Mouse (Mus musculus) embryonic facial prominence, embryonic 10.5 days (tissue): ENCODE results near the gene Rai1. TPM values are rescaled to one million over a fixed set of nuclear protein-coding genes. Genes with fewer than 3 reads are reported as not detected.

Experiments used
- DNase-seq: peaks from one replicate; pipeline ENCODE4 v3.0.0-alpha.2; 2017; ENCODE audit warnings: low spot score
- H3K27ac ChIP-seq: fragments of 300-500 bp; sonication (generic); replicated peaks from 2 replicates; pipeline ENCODE4 v1.5.1; 2016; ENCODE audit warnings: mild to moderate bottlenecking
- H3K27me3 ChIP-seq: fragments of 300-500 bp; sonication (generic); replicated peaks from 2 replicates; pipeline ENCODE4 v1.6.1; 2016; ENCODE audit warnings: low read depth, mild to moderate bottlenecking; ENCODE audit not compliant: poor library complexity, severe bottlenecking
- H3K36me3 ChIP-seq: fragments of 300-500 bp; sonication (generic); replicated peaks from 2 replicates; pipeline ENCODE4 v1.6.1; 2016; ENCODE audit warnings: mild to moderate bottlenecking, moderate library complexity
- H3K4me1 ChIP-seq: fragments of 300-500 bp; sonication (generic); 2 replicates; pipeline ENCODE4 v1.6.1; 2016
- H3K4me3 ChIP-seq: fragments of 300-500 bp; sonication (generic); 2 replicates; pipeline ENCODE4 v1.5.1; 2016; ENCODE audit warnings: mild to moderate bottlenecking, moderate library complexity
- H3K9me3 ChIP-seq: fragments of 300-500 bp; sonication (generic); 2 replicates; pipeline ENCODE4 v1.6.1; 2016; ENCODE audit warnings: mild to moderate bottlenecking
- WGBS: fragments of 180-500 bp; shearing (Covaris S2); methylation state at CpG from one replicate; pipeline ENCODE4 v1.1.7; 2016; 5-methylcytosine and 5-hydroxymethylcytosine counted together
- microRNA-seq: library from miRNA; unstranded; fragments of <30 nt; microRNA quantifications from one replicate; pipeline ENCODE4, GENCODE M21; 2017
- polyA plus RNA-seq: library from polyadenylated mRNA; unstranded; fragments of >200 nt; fragmentation: Nextera tagmentation; extraction: Ambion mirVana; gene quantifications from 2 replicates; pipeline ENCODE4 v1.2.1, GENCODE M21; 2016

The Rai1 gene
- polyA plus RNA-seq, 1 experiment from 2014 or later = 33.8 TPM

- Histone ChIP-seq H3K27me3 (no peaks in the 10 kb centered on the region), H3K4me3 (no peak overlapping the region), H3K27ac (no peak overlapping the region; the same call in 1 of the 2 replicates), H3K36me3 (peaks cover 20% of the 10 kb centered on the region), H3K9me3 (no peaks in the 10 kb centered on the region), H3K4me1 (peaks cover 30% of the 10 kb centered on the region)
- DNase-seq = no peak
- WGBS = 73% methylated on average over 11 of the region's 11 CpGs
These were observed 139.8 kb downstream of the Rai1 start for GRCm38 (mm10) chr11:60244503-60245143.

GRCm38 (mm10) chr11:60246077-60246476 is 141.3 kb downstream of the Rai1 start:
- H3K9me3 ChIP-seq = no peaks in the 10 kb centered on the region
- H3K4me1 ChIP-seq = peaks cover 30% of the 10 kb centered on the region
- H3K36me3 ChIP-seq = peaks cover 11% of the 10 kb centered on the region; the same call in 1 of the 2 replicates
- no peaks in the 10 kb centered on the region for H3K27me3 ChIP-seq
- DNase-seq = no peak
- no peak overlapping the region for H3K4me3 ChIP-seq
- H3K27ac ChIP-seq = 0 out of 2 replicates have a peak overlapping the region, but pooled peaks have one; percentile 14

GRCm38 (mm10) chr11:60247753-60248550 is 143.1 kb downstream of the Rai1 start:
- WGBS = 51% methylated on average over 5 of the region's 5 CpGs

More at GRCm38 (mm10) chr11:60247753-60248550, 143.1 kb downstream of the Rai1 start:
- no peak for DNase-seq
- Histone ChIP-seq H3K27ac (no peak overlapping the region), H3K4me1 (peaks cover 41% of the 10 kb centered on the region), H3K9me3 (no peaks in the 10 kb centered on the region), H3K36me3 (peaks cover 3% of the 10 kb centered on the region; the same call in 1 of the 2 replicates), H3K4me3 (no peak overlapping the region), H3K27me3 (no peaks in the 10 kb centered on the region)

Small RNAs within 50 kb of the gene (microRNA-seq; reads per million reads assigned to microRNA genes)
- not detected for gene Mir6921
- gene Mir6922 = not detected

Other genes starting within 250 kb of the Rai1 start
- 48.3 and 51.5 TPM in 2 replicates for gene Med9, start 156.8 kb upstream of the Rai1 start, polyA plus RNA-seq
- 2.1 and 2.4 TPM in 2 replicates for gene Rasd1, start 140.1 kb upstream of the Rai1 start, polyA plus RNA-seq
- gene Pemt, start 58.5 kb upstream of the Rai1 start, polyA plus RNA-seq = 7.8 and 8.7 TPM in 2 replicates
- gene Srebf1, start 117.6 kb downstream of the Rai1 start, polyA plus RNA-seq = 50.9 and 52.1 TPM in 2 replicates
- 20.4 and 21.0 TPM in 2 replicates for gene Tom1l2, start 247.9 kb downstream of the Rai1 start, polyA plus RNA-seq
- 1.2 and 1.6 TPM in 2 replicates for gene Drc3, start 248.3 kb downstream of the Rai1 start, polyA plus RNA-seq